In the genomic region with DNA sequence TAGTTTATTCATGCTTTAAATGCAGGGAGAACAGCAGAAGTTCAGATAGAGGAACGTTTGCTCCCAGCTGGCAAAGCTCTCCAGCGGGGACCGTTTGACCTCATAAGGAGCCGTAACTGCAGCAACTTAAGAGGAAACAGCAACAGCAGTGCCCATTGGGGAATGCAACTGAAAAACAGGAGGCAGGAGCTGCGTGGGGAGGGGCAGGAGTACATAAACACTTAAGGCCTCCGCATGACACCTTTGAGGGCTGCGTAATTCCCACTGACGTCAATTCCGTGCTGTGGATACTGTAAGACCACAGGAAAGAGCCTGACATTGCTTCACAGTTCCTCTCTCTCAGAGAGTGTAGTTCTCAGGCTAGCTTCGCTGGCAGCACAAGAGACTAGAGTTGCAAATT, we compare ENCODE assay signal across 17 mouse cellular contexts.
DNase-seq lines count a peak whose midpoint lies in the region; ATAC-seq and TF ChIP-seq lines count a peak whose summit lies in the region.
"Had no signal": no experiment of that assay in that cellular context is flagged by ENCODE, and none has a peak within 500 bp of the region (broad histone marks: within the 10 kb centered on the region; RNA-seq: fewer than 3 reads in every experiment).

No protein-coding gene starts in this region.

- H3K27ac ChIP-seq in bone marrow macrophage, adult 2 months (ENCODE audit: insufficient read depth, low read depth, low read length) = peak overlapping the region; percentile 52
- H3K27ac ChIP-seq: heart, embryonic 13.5 days; layer of hippocampus, adult 2 months; limb, embryonic 15.5 days; lung, embryonic 15.5 days had no signal

- H3K4me1 ChIP-seq in bone marrow macrophage, adult 2 months (ENCODE audit: control insufficient read depth, insufficient read depth, low read length) = peaks cover 15% of the 10 kb centered on the region
- H3K4me1 ChIP-seq in lung, adult 2 months (ENCODE audit: control insufficient read depth, insufficient read depth, low read length) = peaks cover 6% of the 10 kb centered on the region; the same call in 1 of the 2 replicates

- ATAC-seq in megakaryocyte progenitor cell, adult 5-6 weeks (replicated peaks; ENCODE audit: poor library complexity) = peak; percentile 93
- ATAC-seq: CD4-positive, CD25-positive, alpha-beta regulatory T cell, adult 4 months; forebrain, embryonic 14.5 days had no signal

- no peak for TF ChIP-seq CTCF in bone marrow macrophage, adult 2 months (IDR thresholded peaks at IDR 0.05; ENCODE audit: low read depth, low read length)
- TF ChIP-seq CTCF in lung, adult 2 months (IDR thresholded peaks at IDR 0.05; ENCODE audit: insufficient read depth, low read length) = no peak

- H3K4me3 ChIP-seq in bone marrow macrophage, adult 2 months (ENCODE audit: insufficient read depth, low read length) = no peak overlapping the region
- H3K4me3 ChIP-seq in lung, adult 2 months (replicated peaks; ENCODE audit: extremely low read depth, low read depth, low read length) = no peak overlapping the region
- H3K4me3 ChIP-seq: heart, embryonic 13.5 days; layer of hippocampus, adult 2 months; limb, embryonic 15.5 days; lung, embryonic 15.5 days had no signal

- TF ChIP-seq POLR2A in bone marrow macrophage, adult 2 months (IDR thresholded peaks at IDR 0.05; ENCODE audit: borderline replicate concordance, low read depth, low read length) = no peak
- no peak for TF ChIP-seq POLR2A in lung, adult 2 months (IDR thresholded peaks at IDR 0.05; ENCODE audit: borderline replicate concordance, extremely low read depth, low read depth, low read length)

- peak; percentile 92 for DNase-seq in heart, adult 11 months
- DNase-seq in heart, adult 9 months (ENCODE audit: low spot score in 2 of 2) = no peak
- DNase-seq in lung, adult 2 months = peak; percentile 50
- DNase-seq in adipocyte (ENCODE audit: low spot score) = no peak
- DNase-seq in left cerebral cortex, adult 9 months (ENCODE audit: low spot score in 2 of 2) = no peak
- DNase-seq: cerebellum, adult 18-20 months; kidney, adult 9 months; midbrain, embryonic 14.5 days; thymus, postnatal 14 days had no signal

- WGBS in lung, adult 2 months = 65% methylated on average over 10 of the region's 10 CpGs

Comparison
In these comparisons a context has a peak if more than half of its experiments do, and no peak if none do; other contexts are left out.
1. DNase-seq: peak in heart, adult 11 months (single experiment) and lung, adult 2 months (single experiment); none in heart, adult 9 months (0 of 2), adipocyte (single experiment) and left cerebral cortex, adult 9 months (0 of 2).